Mouse (Mus musculus): ENCODE results near the gene Il1rl2.

DNA sequence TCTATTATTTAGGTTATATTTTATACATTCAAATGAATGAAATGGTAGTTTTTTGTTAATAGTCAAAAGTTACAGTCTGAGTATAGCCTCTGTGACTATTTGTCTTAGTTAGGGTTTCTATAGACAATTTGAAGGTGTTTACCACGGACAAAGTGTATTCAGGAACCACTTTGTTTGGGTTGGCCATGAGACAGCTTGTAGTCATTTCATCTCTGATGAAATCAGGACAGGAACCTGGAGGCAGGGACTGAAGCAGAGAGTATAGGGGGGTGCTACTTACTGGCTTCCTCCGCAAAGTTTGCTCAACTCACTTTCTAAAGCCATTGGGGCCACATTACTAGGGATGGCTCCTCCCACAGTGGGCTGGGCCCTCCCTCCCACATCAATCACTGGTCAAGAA is 12.8 kb upstream of the Il1rl2 start:
- no peak for TF ChIP-seq CTCF (IDR thresholded peaks at IDR 0.05; ENCODE audit: low read depth)
- no peak for TF ChIP-seq EP300 (IDR thresholded peaks at IDR 0.05; ENCODE audit: low read depth)

All from liver, postnatal 0 days (tissue).